Mouse (Mus musculus): ENCODE results near the gene Hist1h2ak. TPM values are rescaled to one million over a fixed set of nuclear protein-coding genes. Genes with fewer than 3 reads are reported as not detected.

Gene Hist1h2ak
- total RNA-seq, 2 experiments from 2014 or later, result 9.0 to 9.3 TPM

DNA sequence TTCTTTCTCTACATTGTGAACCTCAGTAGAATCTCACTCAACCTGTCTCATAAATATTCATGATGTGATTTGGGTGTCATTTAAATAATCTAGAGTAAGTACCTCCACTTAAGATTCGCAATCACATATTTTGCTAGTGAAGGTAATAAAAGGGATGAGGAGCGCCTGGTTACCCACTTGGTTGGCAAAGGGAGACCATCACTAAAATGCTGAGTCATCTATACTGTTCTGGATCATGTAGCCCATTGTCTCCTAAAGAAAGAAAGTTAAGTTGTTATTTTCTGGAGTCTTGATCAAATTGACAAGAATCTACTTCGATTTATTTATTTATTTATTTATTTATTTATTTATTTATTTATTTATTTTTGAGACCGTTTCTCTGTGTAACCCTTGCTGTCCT lies 47.0 kb downstream of the Hist1h2ak start:
- intact Hi-C loops (cut with DNase I), result no loop called here
- no peak for DNase-seq

Small RNAs within 50 kb of the gene (microRNA-seq; reads per million reads assigned to microRNA genes)
- gene Gm44346 (ENCODE audit: borderline number of aligned reads in 2 of 2) (0 reads per million in 2 experiments), gene Gm44357 (ENCODE audit: borderline number of aligned reads in 2 of 2) (0 reads per million in 2 experiments), gene Gm44367 (ENCODE audit: borderline number of aligned reads in 2 of 2) (0 reads per million in 2 experiments), gene Gm44454 (ENCODE audit: borderline number of aligned reads in 2 of 2) (0 reads per million in 2 experiments)

Other genes starting within 250 kb of the Hist1h2ak start
- gene Zkscan8, start 222.7 kb downstream of the Hist1h2ak start, total RNA-seq (2021), result 10 to 100 TPM in 1 of 2 experiments, 1 to 10 TPM in 1; 9.0 to 14.6 TPM
- gene Olfr1366, start 211.0 kb downstream of the Hist1h2ak start, total RNA-seq (2021), result not detected
- gene Olfr1535, start 193.9 kb downstream of the Hist1h2ak start, total RNA-seq (2021), result not detected
- gene Olfr1364, start 172.1 kb downstream of the Hist1h2ak start, total RNA-seq (2021), result not detected
- not detected for gene Olfr1362, start 139.8 kb downstream of the Hist1h2ak start, total RNA-seq (2021)
- gene Olfr11, start 111.3 kb downstream of the Hist1h2ak start, total RNA-seq (2021), result not detected
- not detected for gene Olfr1361, start 90.4 kb downstream of the Hist1h2ak start, total RNA-seq (2021)
- not detected for gene Olfr1360, start 76.4 kb downstream of the Hist1h2ak start, total RNA-seq (2021)
- gene Olfr1359, start 55.7 kb downstream of the Hist1h2ak start, total RNA-seq (2021), result not detected
- gene Hist1h2bl, start 37.7 kb downstream of the Hist1h2ak start, total RNA-seq (2021), result 10 to 100 TPM; 18.0 to 27.4 TPM
- 10 to 100 TPM; 28.5 to 39.8 TPM for gene Hist1h2ai, start 37.4 kb downstream of the Hist1h2ak start, total RNA-seq (2021)
- gene Hist1h3h, start 36.2 kb downstream of the Hist1h2ak start, total RNA-seq (2021), result 10 to 100 TPM; 22.0 to 36.5 TPM
- gene Hist1h2bm, start 31.8 kb downstream of the Hist1h2ak start, total RNA-seq (2021), result 1 to 10 TPM; 4.9 to 5.1 TPM
- gene Hist1h4j, start 18.8 kb downstream of the Hist1h2ak start, total RNA-seq (2021), result 1 to 10 TPM; 3.6 to 4.6 TPM
- gene Hist1h4k, start 3.3 kb downstream of the Hist1h2ak start, total RNA-seq (2021), result 10 to 100 TPM; 52.5 to 54.1 TPM
- 10 to 100 TPM; 11.8 to 13.3 TPM for gene Hist1h2bn, start 296 bp upstream of the Hist1h2ak start, total RNA-seq (2021)
- 10 to 100 TPM in 1 of 2 experiments, 1 to 10 TPM in 1; 9.8 to 10.6 TPM for gene Hist1h1b, start 26.8 kb upstream of the Hist1h2ak start, total RNA-seq (2021)
- gene Hist1h3i, start 29.5 kb upstream of the Hist1h2ak start, total RNA-seq (2021), result 10 to 100 TPM; 22.6 to 23.7 TPM
- gene Hist1h2an, start 33.4 kb upstream of the Hist1h2ak start, total RNA-seq (2021), result 1 to 10 TPM; 1.0 to 2.1 TPM
- gene Hist1h2bp, start 33.6 kb upstream of the Hist1h2ak start, total RNA-seq (2021), result 1 to 10 TPM; 5.4 to 5.7 TPM
- gene Hist1h2bq, start 56.4 kb upstream of the Hist1h2ak start, total RNA-seq (2021), result 10 to 100 TPM; 35.1 to 36.5 TPM
- not detected for gene Hist1h2ao, start 56.6 kb upstream of the Hist1h2ak start, total RNA-seq (2021)
- 10 to 100 TPM; 61.3 to 84.6 TPM for gene Hist1h4m, start 57.9 kb upstream of the Hist1h2ak start, total RNA-seq (2021)
- gene Hist1h4n, start 78.4 kb upstream of the Hist1h2ak start, total RNA-seq (2021), result 1 to 10 TPM; 4.7 to 7.4 TPM
- 10 to 100 TPM; 27.2 to 33.8 TPM for gene Hist1h2ap, start 79.7 kb upstream of the Hist1h2ak start, total RNA-seq (2021)
- 10 to 100 TPM; 35.2 to 36.8 TPM for gene Hist1h2br, start 79.9 kb upstream of the Hist1h2ak start, total RNA-seq (2021)
- under 1 TPM; 0.97 to 0.98 TPM for gene Zfp184, start 191.3 kb upstream of the Hist1h2ak start, total RNA-seq (2021)
- gene Pom121l2, start 227.4 kb upstream of the Hist1h2ak start, total RNA-seq (2021), result not detected

All from heart, postnatal 36 days (tissue).